ENCODE assay signal across 8 mouse cellular contexts in genomic region chr2:72740391-72741361, GRCm38 (mm10).
A peak's percentile ranks its signal among the peaks of the same experiment; 100 is the strongest.
DNase-seq lines count a peak whose midpoint lies in the region; ATAC-seq and TF ChIP-seq lines count a peak whose summit lies in the region.

No protein-coding gene starts in this region.

- peak overlapping the region; percentile 63 for H3K4me2 ChIP-seq in heart, embryonic 11.5 days
- H3K4me2 ChIP-seq in kidney, embryonic 14.5 days (replicated peaks; ENCODE audit: low read depth, low read length): peak overlapping the region; percentile 31; the same call in 1 of the 2 replicates

- H3K27me3 ChIP-seq in ES-Bruce4 (ENCODE audit: control insufficient read depth, insufficient read depth, low read length, poor library complexity, severe bottlenecking): no peaks in the 10 kb centered on the region
- no peaks in the 10 kb centered on the region for H3K27me3 ChIP-seq in heart, embryonic 11.5 days (ENCODE audit: control insufficient read depth, insufficient read depth, low read length)
- H3K27me3 ChIP-seq in kidney, embryonic 14.5 days (ENCODE audit: control insufficient read depth, insufficient read depth, low read length): no peaks in the 10 kb centered on the region

- peak overlapping the region; percentile 44 for H3K4me3 ChIP-seq in ES-Bruce4 (ENCODE audit: low read depth, low read length)
- H3K4me3 ChIP-seq in heart, embryonic 11.5 days (ENCODE audit: low read depth, low read length): peak overlapping the region; percentile 17; the same call in 1 of the 2 replicates
- no peak overlapping the region for H3K4me3 ChIP-seq in kidney, embryonic 14.5 days (ENCODE audit: low read length)

- no peak for TF ChIP-seq EP300 in ES-Bruce4 (IDR thresholded peaks at IDR 0.05; ENCODE audit: insufficient read depth, low read depth, low read length)

- peak; percentile 46; the same call in 1 of the 2 replicates for ATAC-seq in heart, embryonic 11.5 days (replicated peaks; ENCODE audit: insufficient number of reproducible peaks, low FRiP score, low TSS enrichment)
- 0 out of 2 replicates have a peak, but pooled peaks have one; percentile 39 for ATAC-seq in kidney, embryonic 14.5 days (ENCODE audit: low FRiP score, low TSS enrichment)
- no peak for ATAC-seq in monocyte, adult 5-6 weeks (replicated peaks; ENCODE audit: insufficient number of reproducible peaks, low FRiP score, low TSS enrichment, poor library complexity, severe bottlenecking)

- no peaks in the 10 kb centered on the region for H3K36me3 ChIP-seq in ES-Bruce4 (ENCODE audit: control insufficient read depth, insufficient read depth, low read length, poor library complexity, severe bottlenecking)
- H3K36me3 ChIP-seq in heart, embryonic 11.5 days (ENCODE audit: control insufficient read depth, insufficient read depth, low read length): no peaks in the 10 kb centered on the region
- no peaks in the 10 kb centered on the region for H3K36me3 ChIP-seq in kidney, embryonic 14.5 days (ENCODE audit: control insufficient read depth, insufficient read depth, low read length)

- TF ChIP-seq POLR2A in ES-Bruce4 (IDR thresholded peaks at IDR 0.05; ENCODE audit: insufficient read depth, low read length): no peak

- 35% methylated on average over 22 of the region's 22 CpGs for WGBS in heart, embryonic 11.5 days (ENCODE audit: insufficient replicate concordance)
- WGBS in kidney, embryonic 14.5 days: 45% methylated on average over 22 of the region's 22 CpGs

- peak; percentile 59 for DNase-seq in embryo, embryonic 10 days (ENCODE audit: low spot score)
- peak; percentile 47 for DNase-seq in lung, postnatal 10 days
- peak; percentile 51 for DNase-seq in yolk sac, embryonic 10.5 days (ENCODE audit: low spot score)
- no peak for DNase-seq in layer of hippocampus, postnatal 10 days (ENCODE audit: low spot score in 2 of 2)

- no peak overlapping the region for H3K27ac ChIP-seq in ES-Bruce4 (ENCODE audit: insufficient read depth, low read length)
- H3K27ac ChIP-seq in heart, embryonic 11.5 days (ENCODE audit: low read depth, low read length): no peak overlapping the region
- H3K27ac ChIP-seq in kidney, embryonic 14.5 days (ENCODE audit: low read depth, low read length): no peak overlapping the region

- H3K4me1 ChIP-seq in ES-Bruce4 (ENCODE audit: control insufficient read depth, insufficient read depth, low read length): no peaks in the 10 kb centered on the region
- H3K4me1 ChIP-seq in heart, embryonic 11.5 days (ENCODE audit: control insufficient read depth, insufficient read depth, low read length): peaks cover 8% of the 10 kb centered on the region
- H3K4me1 ChIP-seq in kidney, embryonic 14.5 days (ENCODE audit: control insufficient read depth, insufficient read depth, low read length): no peaks in the 10 kb centered on the region

- H3K9ac ChIP-seq in ES-Bruce4 (ENCODE audit: low read depth, poor library complexity, severe bottlenecking): no peak overlapping the region
- no peak overlapping the region for H3K9ac ChIP-seq in heart, embryonic 11.5 days (ENCODE audit: low read depth, low read length)
- H3K9ac ChIP-seq in kidney, embryonic 14.5 days (ENCODE audit: low read depth, low read length): no peak overlapping the region

- H3K9me3 ChIP-seq in ES-Bruce4 (replicated peaks; ENCODE audit: control insufficient read depth, insufficient read depth, low read length, poor library complexity, severe bottlenecking): no peaks in the 10 kb centered on the region
- H3K9me3 ChIP-seq in heart, embryonic 11.5 days (replicated peaks; ENCODE audit: control insufficient read depth, low read length): no peaks in the 10 kb centered on the region
- no peaks in the 10 kb centered on the region for H3K9me3 ChIP-seq in kidney, embryonic 14.5 days (ENCODE audit: control insufficient read depth, low read length)

- TF ChIP-seq CTCF in ES-Bruce4 (IDR thresholded peaks at IDR 0.05; ENCODE audit: low read depth, low read length): no peak

Comparison
In these comparisons a context has a peak if more than half of its experiments do, and no peak if none do; other contexts are left out.
1. DNase-seq: peak in embryo, embryonic 10 days (single experiment), lung, postnatal 10 days (single experiment) and yolk sac, embryonic 10.5 days (single experiment); none in layer of hippocampus, postnatal 10 days (0 of 2).